Mouse (Mus musculus) ES-CJ7 (cell line): ENCODE data around the gene Zfp78.

Experiments used
- DNase-seq: peaks from one replicate; pipeline ENCODE4 v3.0.0; 2011; ENCODE audit warnings: low read depth, low spot score

The Zfp78 gene

GRCm38 (mm10) chr7:6388971-6389370 lies 25.9 kb downstream of the Zfp78 start:
- no peak for DNase-seq

GRCm38 (mm10) chr7:6389449-6389848 lies 26.4 kb downstream of the Zfp78 start:
- no peak for DNase-seq

- DNase-seq: peak; percentile 55
Observed at GRCm38 (mm10) chr7:6397996-6398975, 35.2 kb downstream of the Zfp78 start, which contains the start of gene Smim17. Gene Smim17, plus strand, starts transcription at chr7:6398715.

- DNase-seq: peak; percentile 97
Observed at GRCm38 (mm10) chr7:6410043-6410442, 47.0 kb downstream of the Zfp78 start, which contains the start of gene Gm20715. Gene Gm20715, plus strand, starts transcription at chr7:6410277.

- peak; percentile 23 for DNase-seq
Observed at GRCm38 (mm10) chr7:6414626-6415441, 51.8 kb downstream of the Zfp78 start.

- no peak for DNase-seq
Observed at GRCm38 (mm10) chr7:6415442-6415787, 52.3 kb downstream of the Zfp78 start.

GRCm38 (mm10) chr7:6419894-6420293 lies 56.8 kb downstream of the Zfp78 start:
- no peak for DNase-seq

GRCm38 (mm10) chr7:6429381-6429780 lies 66.3 kb downstream of the Zfp78 start:
- DNase-seq: peak; percentile 31

GRCm38 (mm10) chr7:6430342-6430741 lies 67.3 kb downstream of the Zfp78 start:
- DNase-seq: peak; percentile 47
